Mouse (Mus musculus): ENCODE data around the gene Gm11020. TPM values are rescaled to one million over a fixed set of nuclear protein-coding genes. Genes with fewer than 3 reads are reported as not detected.

The Gm11020 gene
- polyA plus RNA-seq, 1 experiment from 2014 or later: not detected

GRCm38 (mm10) chr8:104342426-104342825, 21.1 kb downstream of the Gm11020 start:
- Histone ChIP-seq H3K27ac (replicated peaks) (no peak overlapping the region), H3K36me3 (peaks cover 31% of the 10 kb centered on the region), H3K4me3 (replicated peaks) (no peak overlapping the region), H3K9me3 (replicated peaks) (no peaks in the 10 kb centered on the region), H3K9ac (no peak overlapping the region), H3K4me1 (peaks cover 29% of the 10 kb centered on the region), H3K4me2 (replicated peaks) (no peak overlapping the region), H3K27me3 (no peaks in the 10 kb centered on the region)
- 74% methylated on average over 5 of the region's 5 CpGs for WGBS
- no peak for ATAC-seq (ENCODE audit: insufficient number of reproducible peaks, low FRiP score, low TSS enrichment, low read depth)

GRCm38 (mm10) chr8:104343957-104344356, 22.6 kb downstream of the Gm11020 start:
- Histone ChIP-seq H3K4me2 (replicated peaks) (no peak overlapping the region), H3K4me3 (replicated peaks) (no peak overlapping the region), H3K27me3 (no peaks in the 10 kb centered on the region), H3K9ac (no peak overlapping the region), H3K4me1 (peaks cover 29% of the 10 kb centered on the region), H3K27ac (replicated peaks) (no peak overlapping the region), H3K9me3 (replicated peaks) (no peaks in the 10 kb centered on the region), H3K36me3 (peaks cover 35% of the 10 kb centered on the region)
- peak; percentile 21; the same call in 1 of the 2 replicates for ATAC-seq (ENCODE audit: insufficient number of reproducible peaks, low FRiP score, low TSS enrichment, low read depth)
- 22% methylated on average over 7 of the region's 7 CpGs for WGBS

- no peaks in the 10 kb centered on the region for H3K27me3 ChIP-seq
- H3K36me3 ChIP-seq: peaks cover 35% of the 10 kb centered on the region
- no peak overlapping the region for H3K4me2 ChIP-seq (replicated peaks)
- no peak overlapping the region for H3K9ac ChIP-seq
- peaks cover 23% of the 10 kb centered on the region for H3K4me1 ChIP-seq
- no peak overlapping the region for H3K4me3 ChIP-seq (replicated peaks)
- ATAC-seq (ENCODE audit: insufficient number of reproducible peaks, low FRiP score, low TSS enrichment, low read depth): no peak
- no peak overlapping the region for H3K27ac ChIP-seq (replicated peaks)
- 87% methylated on average over 5 of the region's 5 CpGs for WGBS
- H3K9me3 ChIP-seq (replicated peaks): no peaks in the 10 kb centered on the region
Observed at GRCm38 (mm10) chr8:104344622-104345021, 23.3 kb downstream of the Gm11020 start.

- no peaks in the 10 kb centered on the region for H3K27me3 ChIP-seq
- H3K4me2 ChIP-seq (replicated peaks): no peak overlapping the region
- peaks cover 15% of the 10 kb centered on the region for H3K4me1 ChIP-seq
- ATAC-seq (ENCODE audit: insufficient number of reproducible peaks, low FRiP score, low TSS enrichment, low read depth): no peak
- WGBS: 60% methylated on average over 12 of the region's 12 CpGs
- H3K4me3 ChIP-seq (replicated peaks): no peak overlapping the region
- no peak overlapping the region for H3K27ac ChIP-seq (replicated peaks)
- no peak overlapping the region for H3K9ac ChIP-seq
- no peaks in the 10 kb centered on the region for H3K9me3 ChIP-seq (replicated peaks)
- H3K36me3 ChIP-seq: peaks cover 35% of the 10 kb centered on the region
Observed at GRCm38 (mm10) chr8:104346706-104347105, 25.3 kb downstream of the Gm11020 start.

GRCm38 (mm10) chr8:104348971-104349370, 27.6 kb downstream of the Gm11020 start:
- 72% methylated on average over 5 of the region's 5 CpGs for WGBS
- peaks cover 33% of the 10 kb centered on the region for H3K36me3 ChIP-seq
- H3K27me3 ChIP-seq: no peaks in the 10 kb centered on the region
- H3K9ac ChIP-seq: no peak overlapping the region
- no peaks in the 10 kb centered on the region for H3K9me3 ChIP-seq (replicated peaks)
- no peak overlapping the region for H3K27ac ChIP-seq (replicated peaks)
- ATAC-seq (ENCODE audit: insufficient number of reproducible peaks, low FRiP score, low TSS enrichment, low read depth): no peak
- no peaks in the 10 kb centered on the region; the same call in 1 of the 2 replicates for H3K4me1 ChIP-seq
- H3K4me3 ChIP-seq (replicated peaks): no peak overlapping the region
- H3K4me2 ChIP-seq (replicated peaks): no peak overlapping the region

GRCm38 (mm10) chr8:104350047-104350446, 28.7 kb downstream of the Gm11020 start:
- H3K9me3 ChIP-seq (replicated peaks): no peaks in the 10 kb centered on the region
- H3K27ac ChIP-seq (replicated peaks): no peak overlapping the region
- no peaks in the 10 kb centered on the region for H3K27me3 ChIP-seq
- H3K36me3 ChIP-seq: peaks cover 38% of the 10 kb centered on the region
- no peak overlapping the region for H3K9ac ChIP-seq
- no peak overlapping the region for H3K4me2 ChIP-seq (replicated peaks)
- H3K4me3 ChIP-seq (replicated peaks): no peak overlapping the region
- no peaks in the 10 kb centered on the region for H3K4me1 ChIP-seq
- ATAC-seq (ENCODE audit: insufficient number of reproducible peaks, low FRiP score, low TSS enrichment, low read depth): no peak
- WGBS: 67% methylated on average over 13 of the region's 13 CpGs

GRCm38 (mm10) chr8:104353186-104353585, 31.8 kb downstream of the Gm11020 start:
- Histone ChIP-seq H3K4me3 (replicated peaks) (no peak overlapping the region), H3K9ac (no peak overlapping the region), H3K4me2 (replicated peaks) (no peak overlapping the region), H3K9me3 (replicated peaks) (no peaks in the 10 kb centered on the region), H3K4me1 (no peaks in the 10 kb centered on the region), H3K36me3 (peaks cover 29% of the 10 kb centered on the region), H3K27me3 (no peaks in the 10 kb centered on the region), H3K27ac (replicated peaks) (no peak overlapping the region)
- ATAC-seq (ENCODE audit: insufficient number of reproducible peaks, low FRiP score, low TSS enrichment, low read depth): no peak
- WGBS: 64% methylated on average over 5 of the region's 5 CpGs

- no peak overlapping the region for H3K27ac ChIP-seq (replicated peaks)
- no peak for ATAC-seq (ENCODE audit: insufficient number of reproducible peaks, low FRiP score, low TSS enrichment, low read depth)
- H3K9me3 ChIP-seq (replicated peaks): no peaks in the 10 kb centered on the region
- H3K4me3 ChIP-seq (replicated peaks): no peak overlapping the region
- H3K27me3 ChIP-seq: no peaks in the 10 kb centered on the region
- H3K9ac ChIP-seq: no peak overlapping the region
- WGBS: 84% methylated on average over 10 of the region's 10 CpGs
- H3K36me3 ChIP-seq: peaks cover 29% of the 10 kb centered on the region
- H3K4me1 ChIP-seq: peaks cover 5% of the 10 kb centered on the region
- H3K4me2 ChIP-seq (replicated peaks): no peak overlapping the region
Observed at GRCm38 (mm10) chr8:104354504-104354903, 33.1 kb downstream of the Gm11020 start.

GRCm38 (mm10) chr8:104358637-104359036, 37.3 kb downstream of the Gm11020 start:
- no peak overlapping the region for H3K27ac ChIP-seq (replicated peaks)
- H3K9me3 ChIP-seq (replicated peaks): no peaks in the 10 kb centered on the region
- H3K4me1 ChIP-seq: peaks cover 10% of the 10 kb centered on the region
- H3K9ac ChIP-seq: no peak overlapping the region
- no peaks in the 10 kb centered on the region for H3K27me3 ChIP-seq
- H3K36me3 ChIP-seq: peaks cover 28% of the 10 kb centered on the region
- WGBS: 89% methylated on average over 3 of the region's 3 CpGs
- no peak overlapping the region for H3K4me2 ChIP-seq (replicated peaks)
- H3K4me3 ChIP-seq (replicated peaks): no peak overlapping the region
- ATAC-seq (ENCODE audit: insufficient number of reproducible peaks, low FRiP score, low TSS enrichment, low read depth): no peak

GRCm38 (mm10) chr8:104359778-104360456, 38.5 kb downstream of the Gm11020 start:
- no peak overlapping the region for H3K4me3 ChIP-seq (replicated peaks)
- ATAC-seq (ENCODE audit: insufficient number of reproducible peaks, low FRiP score, low TSS enrichment, low read depth): no peak
- H3K27ac ChIP-seq (replicated peaks): no peak overlapping the region
- WGBS: 65% methylated on average over 15 of the region's 15 CpGs
- no peaks in the 10 kb centered on the region for H3K27me3 ChIP-seq
- no peak overlapping the region for H3K9ac ChIP-seq
- peaks cover 10% of the 10 kb centered on the region for H3K4me1 ChIP-seq
- H3K4me2 ChIP-seq (replicated peaks): no peak overlapping the region
- peaks cover 15% of the 10 kb centered on the region for H3K36me3 ChIP-seq
- no peaks in the 10 kb centered on the region for H3K9me3 ChIP-seq (replicated peaks)

- Histone ChIP-seq H3K9ac (no peak overlapping the region), H3K4me1 (peaks cover 17% of the 10 kb centered on the region), H3K27me3 (no peaks in the 10 kb centered on the region), H3K4me3 (replicated peaks) (no peak overlapping the region), H3K36me3 (no peaks in the 10 kb centered on the region), H3K9me3 (replicated peaks) (no peaks in the 10 kb centered on the region), H3K4me2 (replicated peaks) (no peak overlapping the region), H3K27ac (replicated peaks) (no peak overlapping the region)
- 85% methylated on average over 9 of the region's 9 CpGs for WGBS
- no peak for ATAC-seq (ENCODE audit: insufficient number of reproducible peaks, low FRiP score, low TSS enrichment, low read depth)
Observed at GRCm38 (mm10) chr8:104365695-104366094, 44.3 kb downstream of the Gm11020 start.

- Histone ChIP-seq H3K4me2 (replicated peaks) (no peak overlapping the region), H3K36me3 (no peaks in the 10 kb centered on the region), H3K9me3 (replicated peaks) (no peaks in the 10 kb centered on the region), H3K4me3 (replicated peaks) (no peak overlapping the region), H3K27me3 (no peaks in the 10 kb centered on the region), H3K9ac (no peak overlapping the region), H3K27ac (replicated peaks) (no peak overlapping the region), H3K4me1 (peaks cover 17% of the 10 kb centered on the region)
- no peak for ATAC-seq (ENCODE audit: insufficient number of reproducible peaks, low FRiP score, low TSS enrichment, low read depth)
- 58% methylated on average over 5 of the region's 5 CpGs for WGBS
Observed at GRCm38 (mm10) chr8:104367398-104367797, 46.0 kb downstream of the Gm11020 start.

Measured in embryonic facial prominence, embryonic 15.5 days (tissue).